Mouse (Mus musculus) thymus, adult 2 months (tissue): Measurements from ENCODE around the gene Adad1.

Source experiments
- CTCF ChIP-seq: fragments of 200-500 bp; IDR thresholded peaks from 2 replicates; pipeline ENCODE4 v1.5.1; 2012; ENCODE audit warnings: mild to moderate bottlenecking, control low read depth, low read length, moderate library complexity, borderline replicate concordance; ENCODE audit not compliant: control insufficient read depth, poor library complexity, insufficient read depth; ENCODE audit errors: extremely low read depth
- POLR2A ChIP-seq: fragments of 200-500 bp; IDR thresholded peaks from 2 replicates; pipeline ENCODE4 v1.6.1; 2012; ENCODE audit warnings: mild to moderate bottlenecking, low read length, control low read depth, moderate library complexity; ENCODE audit not compliant: control insufficient read depth, poor library complexity, insufficient read depth; ENCODE audit errors: extremely low read depth

- no peak for TF ChIP-seq CTCF
- no peak for TF ChIP-seq POLR2A
These were observed 106.0 kb downstream of the Adad1 start for GRCm38 (mm10) chr3:37169283-37169682.
